Mouse (Mus musculus) embryo, embryonic 10 days (tissue): ENCODE results near the gene Wif1.
A peak's percentile ranks its signal among the peaks of the same experiment; 100 is the strongest.

Experiments used
- DNase-seq: peaks from one replicate; pipeline ENCODE4 v3.0.0-alpha.2; 2015; ENCODE audit warnings: low spot score

Gene Wif1

GRCm38 (mm10) chr10:121033826-121034568 is at the start of gene Wif1:
Wif1 (plus strand) TSS chr10:121033960.
- peak; percentile 80 for DNase-seq

GRCm38 (mm10) chr10:121002135-121002534 is 31.6 kb upstream of the Wif1 start:
- DNase-seq: no peak

GRCm38 (mm10) chr10:121011496-121011895 is 22.3 kb upstream of the Wif1 start:
- DNase-seq: no peak

GRCm38 (mm10) chr10:121016291-121016690 is 17.5 kb upstream of the Wif1 start:
- DNase-seq: no peak

GRCm38 (mm10) chr10:121016711-121017503 is 16.9 kb upstream of the Wif1 start:
- peak; percentile 49 for DNase-seq

GRCm38 (mm10) chr10:121022951-121023350 is 10.8 kb upstream of the Wif1 start:
- no peak for DNase-seq

- peak; percentile 85 for DNase-seq
Measured at GRCm38 (mm10) chr10:121031802-121032201, 2.0 kb upstream of the Wif1 start.

- DNase-seq: peak; percentile 90
Measured at GRCm38 (mm10) chr10:121033128-121033791, 500 bp upstream of the Wif1 start.

- no peak for DNase-seq
Measured at GRCm38 (mm10) chr10:121034569-121034947, 798 bp downstream of the Wif1 start.

- DNase-seq: no peak
Measured at GRCm38 (mm10) chr10:121038556-121039284, 5.0 kb downstream of the Wif1 start.

GRCm38 (mm10) chr10:121040911-121041310 is 7.2 kb downstream of the Wif1 start:
- DNase-seq: peak; percentile 44

GRCm38 (mm10) chr10:121047440-121047839 is 13.7 kb downstream of the Wif1 start:
- DNase-seq: no peak

- DNase-seq: no peak
Measured at GRCm38 (mm10) chr10:121052076-121052475, 18.3 kb downstream of the Wif1 start.

GRCm38 (mm10) chr10:121055452-121056188 is 21.9 kb downstream of the Wif1 start:
- DNase-seq: no peak

GRCm38 (mm10) chr10:121056823-121057222 is 23.1 kb downstream of the Wif1 start:
- no peak for DNase-seq

GRCm38 (mm10) chr10:121059043-121060003 is 25.6 kb downstream of the Wif1 start:
- DNase-seq: peak; percentile 16

GRCm38 (mm10) chr10:121061336-121061835 is 27.6 kb downstream of the Wif1 start:
- no peak for DNase-seq

- no peak for DNase-seq
Measured at GRCm38 (mm10) chr10:121062704-121063103, 28.9 kb downstream of the Wif1 start.

GRCm38 (mm10) chr10:121067416-121067951 is 33.7 kb downstream of the Wif1 start:
- DNase-seq: no peak

- no peak for DNase-seq
Measured at GRCm38 (mm10) chr10:121068003-121068402, 34.2 kb downstream of the Wif1 start.
